In genomic region chr14:25599934-25600333, GRCm38 (mm10) we compare ENCODE assay signal across 9 mouse cellular contexts.
DNase-seq lines count a peak whose midpoint lies in the region; ATAC-seq and TF ChIP-seq lines count a peak whose summit lies in the region.
"Had no signal": no experiment of that assay in that cellular context is flagged by ENCODE, and none has a peak within 500 bp of the region (broad histone marks: within the 10 kb centered on the region; RNA-seq: fewer than 3 reads in every experiment).

No protein-coding gene starts in this region.

- H3K4me3 ChIP-seq in midbrain, embryonic 15.5 days, result no peak overlapping the region
- H3K4me3 ChIP-seq in midbrain, embryonic 14.5 days (replicated peaks; ENCODE audit: low read depth, low read length), result no peak overlapping the region
- no peak overlapping the region for H3K4me3 ChIP-seq in stomach, embryonic 14.5 days (ENCODE audit: low read depth, low read length)
- H3K4me3 ChIP-seq in lung, postnatal 0 days (ENCODE audit: low read depth, low read length), result no peak overlapping the region

- no peak for ATAC-seq in midbrain, embryonic 15.5 days (replicated peaks)
- no peak for ATAC-seq in midbrain, embryonic 14.5 days (ENCODE audit: low FRiP score, low TSS enrichment)
- ATAC-seq in common myeloid progenitor, adult 5-6 weeks (replicated peaks; ENCODE audit: low read depth, poor library complexity, severe bottlenecking), result peak; percentile 1; the same call in 1 of the 2 replicates
- ATAC-seq in stomach, embryonic 14.5 days (ENCODE audit: insufficient number of reproducible peaks, insufficient read depth, low FRiP score, low read depth), result no peak
- ATAC-seq in lung, postnatal 0 days, result no peak

- H3K36me3 ChIP-seq in midbrain, embryonic 15.5 days (replicated peaks), result 0 out of 2 replicates have a peak, but pooled peaks cover 5% of the 10 kb centered on the region
- peaks cover 47% of the 10 kb centered on the region for H3K36me3 ChIP-seq in midbrain, embryonic 14.5 days (ENCODE audit: control insufficient read depth, insufficient read depth, low read length)
- H3K36me3 ChIP-seq in stomach, embryonic 14.5 days (ENCODE audit: control insufficient read depth, insufficient read depth, low read length), result peaks cover 8% of the 10 kb centered on the region; the same call in 1 of the 2 replicates
- H3K36me3 ChIP-seq in lung, postnatal 0 days (ENCODE audit: insufficient read depth, low read length), result no peaks in the 10 kb centered on the region

- TF ChIP-seq EP300 in lung, postnatal 0 days (IDR thresholded peaks at IDR 0.05), result no peak

- H3K27me3 ChIP-seq in midbrain, embryonic 15.5 days (replicated peaks), result no peaks in the 10 kb centered on the region
- H3K27me3 ChIP-seq in midbrain, embryonic 14.5 days (ENCODE audit: control insufficient read depth, insufficient read depth, low read length), result no peaks in the 10 kb centered on the region
- H3K27me3 ChIP-seq in stomach, embryonic 14.5 days (ENCODE audit: control insufficient read depth, insufficient read depth, low read length), result no peaks in the 10 kb centered on the region
- no peaks in the 10 kb centered on the region for H3K27me3 ChIP-seq in lung, postnatal 0 days (replicated peaks; ENCODE audit: insufficient read depth, low read length)

- intact Hi-C loops in heart, postnatal 10 days (cut with DNase I), result no loop called here

- H3K27ac ChIP-seq in midbrain, embryonic 15.5 days, result 0 out of 2 replicates have a peak overlapping the region, but pooled peaks have one; percentile 8
- H3K27ac ChIP-seq in midbrain, embryonic 14.5 days (replicated peaks; ENCODE audit: low read depth, low read length), result no peak overlapping the region; the same call in 1 of the 2 replicates
- peak overlapping the region; percentile 27 for H3K27ac ChIP-seq in stomach, embryonic 14.5 days (ENCODE audit: low read length)
- no peak overlapping the region for H3K27ac ChIP-seq in lung, postnatal 0 days (ENCODE audit: low read length)

- WGBS in midbrain, embryonic 15.5 days, result 84% methylated on average over 12 of the region's 12 CpGs
- 84% methylated on average over 12 of the region's 12 CpGs for WGBS in midbrain, embryonic 14.5 days
- 75% methylated on average over 12 of the region's 12 CpGs for WGBS in stomach, embryonic 14.5 days
- 64% methylated on average over 12 of the region's 12 CpGs for WGBS in lung, postnatal 0 days

- no peak for TF ChIP-seq CTCF in lung, postnatal 0 days (IDR thresholded peaks at IDR 0.05)

- DNase-seq in heart, adult 11 months, result peak; percentile 93
- no peak for DNase-seq in heart, postnatal 10 days
- DNase-seq in midbrain, embryonic 14.5 days, result no peak
- DNase-seq in lung, postnatal 0 days (ENCODE audit: low spot score), result no peak
- DNase-seq in embryo, embryonic 10.5 days (ENCODE audit: low spot score), result no peak
- DNase-seq: thymus, postnatal 36 days had no signal

- H3K4me2 ChIP-seq in midbrain, embryonic 15.5 days, result no peak overlapping the region
- no peak overlapping the region for H3K4me2 ChIP-seq in midbrain, embryonic 14.5 days (ENCODE audit: low read length)
- no peak overlapping the region for H3K4me2 ChIP-seq in stomach, embryonic 14.5 days (replicated peaks; ENCODE audit: low read depth, low read length)
- H3K4me2 ChIP-seq in lung, postnatal 0 days (replicated peaks; ENCODE audit: low read depth, low read length), result no peak overlapping the region

- no peak overlapping the region for H3K9ac ChIP-seq in midbrain, embryonic 15.5 days
- H3K9ac ChIP-seq in midbrain, embryonic 14.5 days (replicated peaks; ENCODE audit: low read length), result no peak overlapping the region
- no peak overlapping the region for H3K9ac ChIP-seq in stomach, embryonic 14.5 days (replicated peaks; ENCODE audit: low read depth, low read length)
- no peak overlapping the region for H3K9ac ChIP-seq in lung, postnatal 0 days (replicated peaks; ENCODE audit: low read depth)

- H3K9me3 ChIP-seq in midbrain, embryonic 15.5 days, result no peaks in the 10 kb centered on the region
- H3K9me3 ChIP-seq in midbrain, embryonic 14.5 days (ENCODE audit: control insufficient read depth, low read length), result no peaks in the 10 kb centered on the region
- H3K9me3 ChIP-seq in stomach, embryonic 14.5 days (ENCODE audit: control insufficient read depth, low read depth, low read length), result no peaks in the 10 kb centered on the region
- H3K9me3 ChIP-seq in lung, postnatal 0 days (ENCODE audit: low read length), result no peaks in the 10 kb centered on the region

- H3K4me1 ChIP-seq in midbrain, embryonic 15.5 days, result peaks cover 45% of the 10 kb centered on the region
- peaks cover 42% of the 10 kb centered on the region for H3K4me1 ChIP-seq in midbrain, embryonic 14.5 days (ENCODE audit: control insufficient read depth, insufficient read depth, low read length)
- peaks cover 37% of the 10 kb centered on the region; the same call in 1 of the 2 replicates for H3K4me1 ChIP-seq in stomach, embryonic 14.5 days (ENCODE audit: control insufficient read depth, insufficient read depth, low read length)
- peaks cover 12% of the 10 kb centered on the region; the same call in 1 of the 2 replicates for H3K4me1 ChIP-seq in lung, postnatal 0 days (ENCODE audit: insufficient read depth, low read depth, low read length)

Comparison
In these comparisons a context has a peak if more than half of its experiments do, and no peak if none do; other contexts are left out.
1. H3K27ac ChIP-seq: peak in midbrain, embryonic 15.5 days (single experiment) and stomach, embryonic 14.5 days (single experiment); none in midbrain, embryonic 14.5 days (single experiment) and lung, postnatal 0 days (single experiment).